Mouse (Mus musculus) heart, adult 2 months (tissue): ENCODE measurements at regions not wholly inside any gene's neighbourhood (a gene's known extent, or its start where the extent isn't known, plus 50 kb on each side); places are given as distances from the start of the nearest gene placed in this dataset.
A peak's percentile ranks its signal among the peaks of the same experiment; 100 is the strongest.

Source experiments
- DNase-seq, 2 experiments: peaks; one replicate each; pipeline ENCODE4 v3.0.0; 2021
- H3K27ac ChIP-seq: fragments of 200-600 bp; 2 replicates; pipeline ENCODE4 v1.8.1; 2022
- H3K27me3 ChIP-seq: fragments of 200-500 bp; 2 replicates; pipeline ENCODE4 v1.6.1; 2012; ENCODE audit warnings: mild to moderate bottlenecking, low read length, inconsistent platforms, mixed read lengths; ENCODE audit not compliant: control insufficient read depth, insufficient read depth
- H3K36me3 ChIP-seq: fragments of 200-500 bp; 2 replicates; pipeline ENCODE4 v1.6.1; 2012; ENCODE audit warnings: low read length, inconsistent platforms; ENCODE audit not compliant: control insufficient read depth, insufficient read depth
- H3K4me1 ChIP-seq: fragments of 200-500 bp; 2 replicates; pipeline ENCODE4 v1.6.1; 2011; ENCODE audit warnings: low read length; ENCODE audit not compliant: control insufficient read depth, insufficient read depth
- H3K4me3 ChIP-seq: fragments of 200-600 bp; 2 replicates; pipeline ENCODE4 v1.8.1; 2022
- H3K79me2 ChIP-seq: fragments of 200-500 bp; replicated peaks from 2 replicates; pipeline ENCODE4 v1.6.1; 2012; ENCODE audit warnings: mild to moderate bottlenecking, inconsistent platforms, low read length, moderate library complexity, mixed read lengths; ENCODE audit not compliant: control insufficient read depth, insufficient read depth
- H3K9ac ChIP-seq: fragments of 200-500 bp; 2 replicates; pipeline ENCODE4 v1.6.1; 2012; ENCODE audit warnings: low read depth, mild to moderate bottlenecking, control low read depth, inconsistent platforms, low read length, mixed read lengths
- CTCF ChIP-seq: fragments of 200-600 bp; IDR thresholded peaks from 2 replicates; pipeline ENCODE4 v1.8.1; 2022; ENCODE audit warnings: antibody characterized with exemption, mild to moderate bottlenecking, moderate library complexity
- EP300 ChIP-seq: fragments of 200-500 bp; IDR thresholded peaks from 2 replicates; pipeline ENCODE4 v1.6.1; 2011; ENCODE audit warnings: low read depth, low read length, control low read depth; ENCODE audit not compliant: insufficient read depth
- POLR2A ChIP-seq: fragments of 200-500 bp; IDR thresholded peaks from 2 replicates; pipeline ENCODE4 v1.6.1; 2011; ENCODE audit warnings: mild to moderate bottlenecking, low read depth, low read length, control low read depth; ENCODE audit not compliant: insufficient read depth
- WGBS: fragments of 180-500 bp; shearing (Covaris S2); methylation state at CpG from one replicate; pipeline ENCODE4 v1.1.7; 2018; 5-methylcytosine and 5-hydroxymethylcytosine counted together
- intact Hi-C: fragments of 180-260 bp; cut with DNase I; formaldehyde crosslinking; loops from one replicate; pipeline ENCODE4 v1.15.1; 2025

DNA sequence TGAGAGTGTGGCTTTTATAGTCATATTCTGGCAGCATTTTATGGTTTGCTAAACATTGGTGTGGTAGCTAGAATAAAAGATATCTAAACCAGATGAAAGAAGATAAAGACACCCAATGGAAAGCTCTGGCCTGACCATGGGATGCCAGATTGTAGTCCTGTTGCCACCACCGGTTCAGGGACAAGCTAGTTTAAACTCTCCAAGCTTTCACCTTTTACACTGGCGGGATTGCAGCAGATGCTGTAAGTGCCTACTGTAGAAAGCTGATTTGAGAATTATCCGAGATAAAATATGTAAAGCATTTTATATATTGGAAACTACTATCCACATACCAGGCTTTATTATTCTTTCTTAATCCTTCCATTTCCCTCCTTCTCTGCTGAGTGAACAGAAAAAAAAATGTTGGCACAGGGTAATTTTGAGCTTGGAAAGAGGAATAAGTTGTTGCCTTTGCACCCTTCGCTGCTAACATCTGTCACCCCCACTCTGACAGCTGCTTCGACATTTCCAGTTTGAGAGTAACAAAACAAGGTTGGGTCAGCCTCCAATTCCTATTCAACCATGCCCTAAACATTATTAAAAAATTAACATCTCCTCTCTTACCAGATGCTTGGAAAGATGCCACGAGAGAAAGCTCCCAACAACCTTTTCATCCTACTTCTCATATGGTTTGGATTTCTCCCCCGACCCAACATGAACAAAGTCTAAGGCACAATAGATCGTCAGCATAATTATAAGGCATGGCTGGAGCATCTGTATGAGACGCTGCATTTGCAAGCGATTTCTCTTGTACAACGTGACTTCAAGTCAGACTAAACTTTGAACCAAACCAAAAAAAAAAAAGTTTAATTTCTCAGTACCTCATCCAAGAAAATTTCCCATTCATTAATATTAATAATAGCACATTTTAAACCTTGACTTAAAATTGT, 287.8 kb downstream of the Etaa1 start:
- intact Hi-C loops: no loop called here
- Histone ChIP-seq H3K4me1 (no peaks in the 10 kb centered on the region; the same call in 1 of the 2 replicates), H3K9ac (no peak overlapping the region), H3K27me3 (no peaks in the 10 kb centered on the region), H3K27ac (no peak overlapping the region), H3K4me3 (no peak overlapping the region), H3K36me3 (no peaks in the 10 kb centered on the region), H3K79me2 (no peaks in the 10 kb centered on the region)
- 81% methylated on average over 11 of the region's 11 CpGs for WGBS
- TF ChIP-seq POLR2A: no peak
- TF ChIP-seq EP300: no peak
- no peak for TF ChIP-seq CTCF
- no peak for DNase-seq

DNA sequence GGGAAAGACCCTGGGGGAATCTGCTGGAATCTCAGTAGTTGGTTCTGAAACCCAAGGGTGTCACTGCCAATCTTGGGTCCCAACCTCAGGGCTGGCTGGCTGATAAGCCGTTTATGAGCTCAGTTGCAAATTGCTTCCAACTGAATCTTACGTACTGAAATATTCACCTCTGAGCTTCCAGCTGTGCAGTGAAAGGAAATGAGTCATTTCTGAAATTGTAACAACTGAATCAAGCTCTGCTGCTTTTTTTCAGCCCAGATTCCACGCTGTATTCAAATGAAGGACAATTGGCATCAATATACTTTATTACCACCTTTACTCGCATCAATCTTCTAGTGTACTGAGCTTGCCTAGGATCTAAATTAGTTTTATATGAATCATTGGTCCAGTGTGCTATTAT, 272.7 kb downstream of the Etaa1 start:
- WGBS: 30% methylated on average over 4 of the region's 4 CpGs
- Histone ChIP-seq H3K4me3 (no peak overlapping the region), H3K79me2 (no peaks in the 10 kb centered on the region), H3K27me3 (no peaks in the 10 kb centered on the region), H3K27ac (no peak overlapping the region), H3K9ac (no peak overlapping the region), H3K36me3 (no peaks in the 10 kb centered on the region), H3K4me1 (peaks cover 1% of the 10 kb centered on the region; the same call in 1 of the 2 replicates)
- TF ChIP-seq POLR2A: no peak
- no peak for TF ChIP-seq EP300
- TF ChIP-seq CTCF: no peak
- intact Hi-C loops: loop anchor here (10.0 kb wide), 3 partner anchors 474 to 1194 kb away; no protein-coding TSS in a partner anchor
- DNase-seq: no peak

DNA sequence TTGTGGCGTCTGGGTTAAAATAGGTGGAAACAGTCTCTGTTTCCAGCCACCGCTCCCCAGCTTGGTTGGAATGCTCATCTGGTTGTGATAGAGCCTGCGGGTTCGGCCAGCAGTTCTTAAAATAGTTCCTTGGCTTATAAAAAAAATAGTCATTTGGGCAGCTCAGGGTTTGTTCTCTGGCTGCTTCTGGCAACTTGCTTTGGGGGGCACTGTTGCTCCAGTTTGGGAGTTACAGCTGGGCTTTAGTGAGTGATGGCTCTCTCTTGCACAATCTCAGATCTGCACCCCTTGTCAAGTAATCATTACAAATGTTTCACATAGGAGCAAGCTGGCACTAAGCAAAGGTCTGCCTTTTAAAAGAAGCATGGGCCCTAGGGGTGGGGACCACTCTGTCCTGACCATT, 268.0 kb downstream of the Etaa1 start:
- no peaks in the 10 kb centered on the region for H3K36me3 ChIP-seq
- no peaks in the 10 kb centered on the region for H3K27me3 ChIP-seq
- 9% methylated on average over 4 of the region's 4 CpGs for WGBS
- DNase-seq: peak; percentile 59 to 76
- H3K4me1 ChIP-seq: peaks cover 3% of the 10 kb centered on the region
- H3K9ac ChIP-seq: no peak overlapping the region
- peak overlapping the region; percentile 50 for H3K27ac ChIP-seq
- H3K4me3 ChIP-seq: no peak overlapping the region; the same call in 1 of the 2 replicates
- intact Hi-C loops: loop anchor here (5.0 to 10.0 kb wide), 4 partner anchors 469 to 1337 kb away; no protein-coding TSS in a partner anchor
- no peak for TF ChIP-seq POLR2A
- peak; percentile 62; the same call in 1 of the 2 replicates for TF ChIP-seq EP300
- peak; percentile 81 for TF ChIP-seq CTCF
- H3K79me2 ChIP-seq: no peaks in the 10 kb centered on the region

DNA sequence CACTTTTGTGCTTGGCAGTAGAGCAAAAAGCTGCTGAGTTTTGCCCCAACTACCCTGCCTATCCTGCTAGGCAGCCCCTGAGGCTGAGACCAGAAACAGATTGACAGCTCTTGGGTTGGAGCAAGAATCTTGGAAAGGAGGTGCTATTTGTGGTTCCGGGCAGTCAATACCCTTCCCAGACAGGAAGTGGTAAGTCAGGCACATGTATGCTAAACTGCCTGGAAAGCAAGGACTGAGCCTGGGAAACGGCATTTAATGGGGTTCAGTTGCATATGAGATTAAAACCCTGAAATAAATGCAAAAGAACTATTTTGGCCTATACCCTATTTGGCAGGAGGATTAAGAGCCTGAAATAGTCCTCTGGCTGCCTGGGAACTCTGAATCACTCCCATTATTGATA, 266.9 kb downstream of the Etaa1 start:
- H3K9ac ChIP-seq: no peak overlapping the region
- intact Hi-C loops: loop anchor here (5.0 to 10.0 kb wide), 4 partner anchors 468 to 1335 kb away; no protein-coding TSS in a partner anchor
- peaks cover 3% of the 10 kb centered on the region for H3K4me1 ChIP-seq
- TF ChIP-seq POLR2A: no peak
- H3K4me3 ChIP-seq: no peak overlapping the region
- peak overlapping the region; percentile 43 for H3K27ac ChIP-seq
- peak in 1 of 2 experiments; percentile 10 for DNase-seq
- no peaks in the 10 kb centered on the region for H3K36me3 ChIP-seq
- H3K79me2 ChIP-seq: no peaks in the 10 kb centered on the region
- H3K27me3 ChIP-seq: no peaks in the 10 kb centered on the region
- 13% methylated on average over 2 of the region's 2 CpGs for WGBS

DNA sequence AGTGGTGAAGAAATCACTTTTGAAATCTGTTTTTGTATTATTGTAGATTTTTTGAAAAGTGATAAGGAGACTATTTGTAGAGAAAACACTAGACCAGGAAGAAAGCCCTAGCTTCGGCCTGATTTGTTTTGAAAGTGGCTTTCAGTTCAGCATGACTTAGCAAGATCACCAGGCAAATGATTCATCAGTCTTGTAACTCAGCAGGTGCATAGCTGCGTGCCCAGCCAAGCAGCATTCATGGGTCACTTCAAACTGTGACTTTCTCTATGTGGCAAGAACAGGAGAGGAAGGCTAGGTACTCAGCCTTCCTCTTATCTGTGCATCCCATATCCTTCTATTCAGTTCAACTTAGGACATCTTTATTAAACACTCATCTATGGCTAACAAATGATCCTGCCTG, 259.5 kb downstream of the Etaa1 start:
- intact Hi-C loops: no loop called here
- no peaks in the 10 kb centered on the region for H3K79me2 ChIP-seq
- DNase-seq: no peak
- H3K36me3 ChIP-seq: no peaks in the 10 kb centered on the region
- H3K27me3 ChIP-seq: no peaks in the 10 kb centered on the region
- H3K4me3 ChIP-seq: no peak overlapping the region
- no peak for TF ChIP-seq POLR2A
- no peak for TF ChIP-seq CTCF
- no peak for TF ChIP-seq EP300
- no peak overlapping the region for H3K9ac ChIP-seq
- H3K4me1 ChIP-seq: no peaks in the 10 kb centered on the region
- 52% methylated on average over 2 of the region's 2 CpGs for WGBS
- H3K27ac ChIP-seq: no peak overlapping the region

DNA sequence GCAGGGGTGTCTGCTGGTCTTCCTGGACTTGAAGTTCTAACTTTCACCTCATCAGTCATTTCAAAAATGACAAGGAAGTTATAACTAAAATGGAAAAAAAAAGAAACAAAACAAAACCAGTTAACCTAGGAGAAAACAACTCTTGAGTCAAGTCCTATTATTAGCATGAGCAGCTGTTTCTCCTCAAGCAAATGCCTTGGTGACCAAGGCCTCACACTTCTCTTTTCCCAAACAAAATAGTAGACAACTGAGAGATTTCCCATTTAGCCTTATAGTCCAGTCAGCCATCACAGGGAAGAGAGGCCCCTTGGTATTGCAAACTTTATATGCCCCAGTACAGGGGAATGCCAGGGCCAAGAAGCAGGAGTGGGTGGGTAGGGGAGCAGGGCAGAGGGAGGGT, 244.9 kb downstream of the Etaa1 start:
- no peaks in the 10 kb centered on the region for H3K79me2 ChIP-seq
- no peak for TF ChIP-seq EP300
- no peak for TF ChIP-seq CTCF
- no peak for TF ChIP-seq POLR2A

More for the DNA sequence above, 244.9 kb downstream of the Etaa1 start:
- Histone ChIP-seq H3K27me3 (no peaks in the 10 kb centered on the region), H3K27ac (no peak overlapping the region), H3K4me1 (no peaks in the 10 kb centered on the region), H3K4me3 (no peak overlapping the region), H3K9ac (no peak overlapping the region), H3K36me3 (no peaks in the 10 kb centered on the region)
- no peak for DNase-seq
- intact Hi-C loops: no loop called here
